Mouse (Mus musculus) stomach, embryonic 14.5 days (tissue): ENCODE data around the gene B4galt3. TPM values are rescaled to one million over a fixed set of nuclear protein-coding genes. Genes with fewer than 3 reads are reported as not detected.
"Not testable (repeated sequence)": the region's sequence is repeated elsewhere in the genome, so short reads cannot be mapped to it uniquely, and the experiment has no call there.

Source experiments
- ATAC-seq: fragments of 200-750 bp; cut with Nextera tagmentation; 2 replicates; pipeline ENCODE4 v1.8.0; 2017; ENCODE audit warnings: low read depth, moderate TSS enrichment; ENCODE audit not compliant: insufficient number of reproducible peaks, insufficient read depth, low FRiP score
- H3K27ac ChIP-seq: fragments of 300-500 bp; sonication (generic); 2 replicates; pipeline ENCODE4 v1.5.1; 2014; ENCODE audit warnings: mild to moderate bottlenecking, low read length, moderate library complexity, mixed read lengths
- H3K27me3 ChIP-seq: fragments of 300-500 bp; sonication (generic); 2 replicates; pipeline ENCODE4 v1.6.1; 2014; ENCODE audit warnings: low read length, control low read depth, mixed read lengths; ENCODE audit not compliant: control insufficient read depth, insufficient read depth
- H3K36me3 ChIP-seq: fragments of 300-500 bp; sonication (generic); 2 replicates; pipeline ENCODE4 v1.6.1; 2014; ENCODE audit warnings: mild to moderate bottlenecking, control low read depth, low read length, moderate library complexity, mixed read lengths; ENCODE audit not compliant: control insufficient read depth, insufficient read depth
- H3K4me1 ChIP-seq: fragments of 300-500 bp; sonication (generic); 2 replicates; pipeline ENCODE4 v1.6.1; 2014; ENCODE audit warnings: low read length, control low read depth, mixed read lengths; ENCODE audit not compliant: control insufficient read depth, insufficient read depth
- H3K4me2 ChIP-seq: fragments of 300-500 bp; sonication (generic); replicated peaks from 2 replicates; pipeline ENCODE4 v1.6.1; 2014; ENCODE audit warnings: low read depth, low read length, control low read depth
- H3K4me3 ChIP-seq: fragments of 300-500 bp; sonication (generic); 2 replicates; pipeline ENCODE4 v1.5.1; 2014; ENCODE audit warnings: low read depth, low read length, control low read depth
- H3K9ac ChIP-seq: fragments of 300-500 bp; sonication (generic); replicated peaks from 2 replicates; pipeline ENCODE4 v1.6.1; 2014; ENCODE audit warnings: low read depth, mild to moderate bottlenecking, control low read depth, low read length, moderate library complexity, mixed read lengths
- H3K9me3 ChIP-seq: fragments of 300-500 bp; sonication (generic); 2 replicates; pipeline ENCODE4 v1.6.1; 2016; ENCODE audit warnings: low read depth, low read length, control low read depth; ENCODE audit not compliant: control insufficient read depth
- WGBS: fragments of 180-500 bp; shearing (Covaris S2); extraction: QIAGEN DNeasy Blood & Tissue Kit; methylation state at CpG from one replicate; pipeline ENCODE4 v1.1.7; 2014; 5-methylcytosine and 5-hydroxymethylcytosine counted together
- polyA plus RNA-seq: library from polyadenylated mRNA; unstranded; fragments of >200 nt; fragmentation: Nextera tagmentation; extraction: Ambion mirVana; gene quantifications from 2 replicates; pipeline ENCODE4 v1.2.1, GENCODE M21; 2014

Gene B4galt3
- polyA plus RNA-seq, 1 experiment from 2014 or later = 81.1 TPM

DNA sequence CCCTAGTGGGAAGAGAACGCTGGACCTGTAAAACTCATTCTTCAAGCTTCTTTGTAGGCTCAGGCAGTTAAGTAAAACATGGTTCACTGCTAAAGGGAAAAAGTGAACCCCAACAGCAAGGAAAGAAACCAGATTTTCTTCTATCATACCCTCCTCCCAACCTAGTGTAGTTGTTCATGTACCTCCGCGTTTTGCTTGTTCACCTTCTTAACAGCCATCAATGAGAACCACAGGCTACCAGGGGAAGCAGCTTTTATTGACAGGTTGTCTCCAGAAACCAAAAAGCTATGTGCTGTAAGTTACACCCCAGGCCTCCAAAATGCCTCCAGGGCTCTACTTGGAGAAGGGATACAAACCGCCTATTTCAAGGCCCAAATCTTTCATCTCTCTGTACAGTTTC is 18.2 kb downstream of the B4galt3 start:
- H3K36me3 ChIP-seq = peaks cover 40% of the 10 kb centered on the region
- H3K4me2 ChIP-seq = peak overlapping the region; percentile 27
- H3K27me3 ChIP-seq = no peaks in the 10 kb centered on the region
- peaks cover 15% of the 10 kb centered on the region for H3K4me1 ChIP-seq
- 57% methylated on average over 4 of the region's 4 CpGs for WGBS
- no peaks in the 10 kb centered on the region for H3K9me3 ChIP-seq
- H3K4me3 ChIP-seq = 0 out of 2 replicates have a peak overlapping the region, but pooled peaks have one; percentile 90
- H3K27ac ChIP-seq = peak overlapping the region; percentile 48; the same call in 1 of the 2 replicates
- H3K9ac ChIP-seq = no peak overlapping the region; the same call in 1 of the 2 replicates
- ATAC-seq = no peak

DNA sequence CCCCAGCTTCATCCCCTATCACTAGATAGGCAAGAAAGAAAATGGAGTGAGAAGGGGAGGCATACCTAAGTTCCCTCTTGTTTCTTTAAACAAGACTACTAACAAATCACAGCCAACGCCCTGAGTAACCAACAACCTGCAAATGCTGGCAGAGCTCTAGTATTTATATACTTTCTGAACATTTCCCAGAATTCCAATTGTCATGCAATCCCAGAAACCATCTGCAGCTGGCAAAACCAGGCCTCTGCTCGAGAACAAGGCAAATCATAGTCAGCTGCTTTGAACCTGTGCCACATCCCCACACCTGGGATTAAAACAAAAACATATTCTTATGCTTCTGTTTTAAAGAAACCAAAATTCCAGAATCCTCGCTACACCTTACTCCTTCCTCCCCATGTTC is 23.2 kb downstream of the B4galt3 start:
- no peak for ATAC-seq

GRCm38 (mm10) chr1:171293906-171294297 is 23.8 kb downstream of the B4galt3 start:
- H3K27ac ChIP-seq = peak overlapping the region; percentile 95
- 39% methylated on average over 5 of the region's 5 CpGs for WGBS
- H3K9ac ChIP-seq = peak overlapping the region; percentile 68
- no peak for ATAC-seq
- no peaks in the 10 kb centered on the region for H3K27me3 ChIP-seq
- H3K4me3 ChIP-seq = peak overlapping the region; percentile 63
- peaks cover 12% of the 10 kb centered on the region for H3K36me3 ChIP-seq
- H3K9me3 ChIP-seq = no peaks in the 10 kb centered on the region
- H3K4me2 ChIP-seq = peak overlapping the region; percentile 82
- H3K4me1 ChIP-seq = peaks cover 7% of the 10 kb centered on the region; the same call in 1 of the 2 replicates

More for the DNA sequence above, 23.2 kb downstream of the B4galt3 start:
- Histone ChIP-seq H3K9me3 (no peaks in the 10 kb centered on the region), H3K4me1 (peaks cover 7% of the 10 kb centered on the region; the same call in 1 of the 2 replicates), H3K9ac (peak overlapping the region; percentile 68; the same call in 1 of the 2 replicates), H3K27me3 (no peaks in the 10 kb centered on the region), H3K27ac (no peak overlapping the region), H3K4me3 (peak overlapping the region; percentile 63), H3K36me3 (peaks cover 17% of the 10 kb centered on the region), H3K4me2 (peak overlapping the region; percentile 82)
- WGBS = 81% methylated on average over 3 of the region's 3 CpGs

GRCm38 (mm10) chr1:171294298-171295062 is 24.4 kb downstream of the B4galt3 start, which contains the start of gene Ufc1:
Ufc1 (minus strand) TSS chr1:171295024.
- WGBS = under 1% methylated on average over 42 of the region's 42 CpGs
- Histone ChIP-seq H3K4me1 (peaks cover 7% of the 10 kb centered on the region; the same call in 1 of the 2 replicates), H3K36me3 (peaks cover 6% of the 10 kb centered on the region), H3K4me3 (peak within 1 kb of the TSS; percentile 63), H3K27me3 (no peaks in the 10 kb centered on the region), H3K4me2 (peak within 1 kb of the TSS; percentile 82), H3K27ac (peak within 1 kb of the TSS; percentile 95), H3K9ac (peak within 1 kb of the TSS; percentile 68), H3K9me3 (no peaks in the 10 kb centered on the region)
- peak; percentile 86 for ATAC-seq

- Histone ChIP-seq H3K9ac (0 out of 2 replicates have a peak overlapping the region, but pooled peaks have one; percentile 68), H3K4me1 (peaks cover 7% of the 10 kb centered on the region; the same call in 1 of the 2 replicates), H3K4me2 (peak overlapping the region; percentile 38), H3K27me3 (no peaks in the 10 kb centered on the region), H3K27ac (peak overlapping the region; percentile 95), H3K9me3 (no peaks in the 10 kb centered on the region), H3K4me3 (peak overlapping the region; percentile 63), H3K36me3 (peaks cover 1% of the 10 kb centered on the region; the same call in 1 of the 2 replicates)
- 13% methylated on average over 3 of the region's 3 CpGs for WGBS
- no peak for ATAC-seq
Measured at GRCm38 (mm10) chr1:171295063-171295402, 24.9 kb downstream of the B4galt3 start.

DNA sequence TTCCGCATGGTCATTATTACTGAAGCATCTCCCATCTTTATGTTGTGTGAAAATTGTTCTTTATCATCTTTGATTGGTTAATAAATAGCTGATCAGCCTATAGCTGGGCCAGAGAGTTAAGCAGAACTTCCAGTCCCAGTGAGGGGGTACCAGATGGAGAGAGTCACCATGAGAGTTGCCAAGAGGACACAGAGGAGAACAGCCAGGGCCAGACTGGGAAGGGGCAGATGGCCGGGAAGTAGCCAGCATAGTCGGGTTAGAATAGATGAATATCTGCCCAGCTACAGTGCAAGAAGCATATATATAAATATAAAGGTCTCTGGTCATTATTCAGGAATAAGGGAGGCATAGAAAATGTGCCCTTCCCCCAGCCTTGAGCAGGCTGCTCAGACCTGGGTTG is 28.1 kb downstream of the B4galt3 start:
- WGBS = 53% methylated on average over 3 of the region's 3 CpGs
- Histone ChIP-seq H3K9me3 (no peaks in the 10 kb centered on the region), H3K9ac (no peak overlapping the region), H3K36me3 (no peaks in the 10 kb centered on the region), H3K4me1 (peaks cover 6% of the 10 kb centered on the region; the same call in 1 of the 2 replicates), H3K4me2 (no peak overlapping the region), H3K27ac (no peak overlapping the region), H3K27me3 (no peaks in the 10 kb centered on the region), H3K4me3 (no peak overlapping the region)
- no peak for ATAC-seq

GRCm38 (mm10) chr1:171306157-171306556 is 36.0 kb downstream of the B4galt3 start:
- not testable (repeated sequence) for H3K9me3 ChIP-seq, H3K27ac ChIP-seq, H3K9ac ChIP-seq, H3K36me3 ChIP-seq, H3K27me3 ChIP-seq, H3K4me2 ChIP-seq, H3K4me1 ChIP-seq, H3K4me3 ChIP-seq, ATAC-seq
- WGBS = 72% methylated on average over 5 of the region's 5 CpGs

GRCm38 (mm10) chr1:171309321-171309720 is 39.2 kb downstream of the B4galt3 start:
- Histone ChIP-seq H3K36me3 (no peaks in the 10 kb centered on the region), H3K9me3 (no peaks in the 10 kb centered on the region), H3K27me3 (no peaks in the 10 kb centered on the region), H3K4me1 (no peaks in the 10 kb centered on the region), H3K4me3 (no peak overlapping the region), H3K27ac (no peak overlapping the region), H3K9ac (no peak overlapping the region), H3K4me2 (no peak overlapping the region)
- no peak for ATAC-seq
- 69% methylated on average over 2 of the region's 2 CpGs for WGBS
